Mouse (Mus musculus) hindlimb bud, embryonic 11.5 days (tissue): ENCODE data around the gene Prdm8.

Source experiments
- DNase-seq: peaks from one replicate; pipeline ENCODE4 v3.0.0-alpha.2; 2012; ENCODE audit warnings: low read depth, low spot score; ENCODE audit errors: extremely low spot score

The Prdm8 gene

GRCm38 (mm10) chr5:98184281-98184910 lies 17.4 kb downstream of the Prdm8 start:
- no peak for DNase-seq

GRCm38 (mm10) chr5:98184971-98185805 lies 18.2 kb downstream of the Prdm8 start:
- DNase-seq, result no peak

GRCm38 (mm10) chr5:98185806-98186751 lies 19.1 kb downstream of the Prdm8 start:
- DNase-seq, result no peak

GRCm38 (mm10) chr5:98189181-98190180 lies 22.5 kb downstream of the Prdm8 start:
- DNase-seq, result no peak

- DNase-seq, result no peak
Observed at GRCm38 (mm10) chr5:98192295-98192983, 25.4 kb downstream of the Prdm8 start.

- DNase-seq, result no peak
Observed at GRCm38 (mm10) chr5:98194959-98195358, 28.0 kb downstream of the Prdm8 start.

- DNase-seq, result no peak
Observed at GRCm38 (mm10) chr5:98198412-98199218, 31.6 kb downstream of the Prdm8 start.

- DNase-seq, result no peak
Observed at GRCm38 (mm10) chr5:98199219-98199552, 32.2 kb downstream of the Prdm8 start.

GRCm38 (mm10) chr5:98201606-98202005 lies 34.6 kb downstream of the Prdm8 start:
- DNase-seq, result no peak

- no peak for DNase-seq
Observed at GRCm38 (mm10) chr5:98202996-98203395, 36.0 kb downstream of the Prdm8 start.

GRCm38 (mm10) chr5:98212501-98212900 lies 45.5 kb downstream of the Prdm8 start:
- DNase-seq, result no peak

GRCm38 (mm10) chr5:98221956-98222355 lies 55.0 kb downstream of the Prdm8 start:
- no peak for DNase-seq

GRCm38 (mm10) chr5:98226710-98227109 lies 59.7 kb downstream of the Prdm8 start:
- no peak for DNase-seq

GRCm38 (mm10) chr5:98229456-98229855 lies 62.5 kb downstream of the Prdm8 start:
- no peak for DNase-seq

GRCm38 (mm10) chr5:98238466-98238865 lies 71.5 kb downstream of the Prdm8 start:
- no peak for DNase-seq
